Mouse (Mus musculus): ENCODE measurements around the gene Vmn1r46. TPM values are rescaled to one million over a fixed set of nuclear protein-coding genes. Genes with fewer than 3 reads are reported as not detected.
"Not testable (repeated sequence)": the region's sequence is repeated elsewhere in the genome, so short reads cannot be mapped to it uniquely, and the experiment has no call there.

Vmn1r46 gene
- total RNA-seq (2014; fragmentation: Nextera tagmentation) = not detected in 2 replicates
- not detected in 2 replicates for total RNA-seq (2017)

GRCm38 (mm10) chr6:89969013-89969412 lies at the start of gene Vmn1r46:
TSS of gene Vmn1r46 (plus strand) at chr6:89969313.
- no peak for ATAC-seq (replicated peaks; ENCODE audit: poor library complexity, severe bottlenecking)

GRCm38 (mm10) chr6:89940498-89940897 lies 28.6 kb upstream of the Vmn1r46 start, which contains the start of gene Vmn1r45:
TSS of gene Vmn1r45 (minus strand) at chr6:89940598.
- not testable (repeated sequence) for ATAC-seq (replicated peaks; ENCODE audit: poor library complexity, severe bottlenecking)

DNA sequence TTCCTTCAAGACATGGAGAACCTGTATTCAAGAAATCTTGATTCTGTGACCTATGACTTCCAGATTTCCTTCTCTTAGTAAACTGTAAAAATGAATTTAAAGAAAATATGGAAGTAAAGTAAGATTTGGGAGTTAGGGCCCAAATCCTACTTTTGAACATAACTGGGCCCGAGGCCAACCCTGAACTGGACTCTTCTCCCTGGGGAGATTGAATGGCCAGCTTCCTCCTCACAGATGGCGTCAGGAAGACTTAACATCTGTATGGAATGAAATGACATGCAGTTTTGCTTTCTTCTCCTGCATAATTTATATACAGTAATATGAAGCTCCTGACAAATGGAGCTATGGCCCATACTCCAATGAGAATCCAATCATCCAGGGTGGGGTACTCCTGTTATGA lies 28.2 kb upstream of the Vmn1r46 start:
- no peak for ATAC-seq (replicated peaks; ENCODE audit: poor library complexity, severe bottlenecking)

DNA sequence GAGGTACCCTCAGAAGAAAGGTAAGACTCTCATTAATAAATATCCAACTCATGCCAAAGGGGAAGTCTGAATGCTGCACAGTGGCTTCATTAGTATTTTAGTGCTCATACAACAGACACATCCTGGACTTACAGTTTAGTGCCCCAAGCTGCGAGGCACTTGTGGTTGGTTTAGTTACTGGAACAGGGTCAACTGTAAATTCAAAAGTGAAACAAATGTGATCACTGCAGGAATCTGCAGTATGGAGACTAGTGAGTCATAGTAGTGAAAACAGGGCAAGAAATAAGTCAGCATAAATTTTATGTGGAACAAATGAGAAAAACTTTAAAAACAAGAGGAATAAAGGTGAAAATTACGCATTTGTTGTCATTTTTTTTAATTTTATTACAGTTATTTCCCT lies 15.6 kb upstream of the Vmn1r46 start:
- ATAC-seq (replicated peaks; ENCODE audit: poor library complexity, severe bottlenecking) = no peak

- no peak for ATAC-seq (replicated peaks; ENCODE audit: poor library complexity, severe bottlenecking)
Observed at GRCm38 (mm10) chr6:89966341-89966740, 2.8 kb upstream of the Vmn1r46 start.

GRCm38 (mm10) chr6:89985989-89986388 lies 16.9 kb downstream of the Vmn1r46 start:
- no peak for ATAC-seq (replicated peaks; ENCODE audit: poor library complexity, severe bottlenecking)

DNA sequence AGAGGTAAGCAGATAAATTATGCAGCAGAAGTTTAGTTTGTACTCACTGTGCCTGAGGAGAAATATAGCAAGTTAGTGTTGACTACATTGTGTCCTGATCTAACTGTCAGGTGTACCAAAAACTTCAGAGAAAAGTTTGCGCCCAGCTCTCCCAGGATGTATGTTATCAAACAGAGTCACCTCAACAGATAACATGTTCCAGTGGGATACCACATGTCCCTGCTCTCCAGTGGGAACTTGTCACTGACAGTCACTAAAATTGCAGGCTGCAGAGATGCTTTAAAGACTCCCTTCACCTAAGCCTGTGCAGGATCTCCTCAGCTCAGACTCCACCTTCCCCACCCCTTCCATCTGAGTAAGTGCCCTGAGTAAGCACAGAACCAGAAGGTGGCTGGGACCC lies 46.7 kb downstream of the Vmn1r46 start, which contains the start of gene Vmn1r47:
Gene Vmn1r47 (plus strand): TSS at position 301 of the 400 bp plus-strand sequence.
- ATAC-seq (replicated peaks; ENCODE audit: poor library complexity, severe bottlenecking) = not testable (repeated sequence)

Other genes with a start within 250 kb of the Vmn1r46 start
- not detected in 2 replicates for gene Vmn1r41, start 228.5 kb upstream of the Vmn1r46 start, total RNA-seq (2014; fragmentation: Nextera tagmentation)
- gene Vmn1r41, start 228.5 kb upstream of the Vmn1r46 start, total RNA-seq (2017) = not detected in 2 replicates
- gene Vmn1r42, start 92.9 kb upstream of the Vmn1r46 start, total RNA-seq (2014; fragmentation: Nextera tagmentation) = not detected in 2 replicates
- gene Vmn1r42, start 92.9 kb upstream of the Vmn1r46 start, total RNA-seq (2017) = not detected in 2 replicates
- gene Vmn1r43, start 92.9 kb upstream of the Vmn1r46 start, total RNA-seq (2014; fragmentation: Nextera tagmentation) = not detected in 2 replicates
- gene Vmn1r43, start 92.9 kb upstream of the Vmn1r46 start, total RNA-seq (2017) = not detected in 2 replicates
- not detected in 2 replicates for gene Vmn1r44, start 85.7 kb upstream of the Vmn1r46 start, total RNA-seq (2014; fragmentation: Nextera tagmentation)
- gene Vmn1r44, start 85.7 kb upstream of the Vmn1r46 start, total RNA-seq (2017) = not detected in 2 replicates
- gene Vmn1r45, start 28.7 kb upstream of the Vmn1r46 start, total RNA-seq (2014; fragmentation: Nextera tagmentation) = not detected in 2 replicates
- not detected in 2 replicates for gene Vmn1r45, start 28.7 kb upstream of the Vmn1r46 start, total RNA-seq (2017)
- gene Vmn1r47, start 46.8 kb downstream of the Vmn1r46 start, total RNA-seq (2014; fragmentation: Nextera tagmentation) = not detected in 2 replicates
- not detected in 2 replicates for gene Vmn1r47, start 46.8 kb downstream of the Vmn1r46 start, total RNA-seq (2017)
- not detected in 2 replicates for gene Vmn1r48, start 67.5 kb downstream of the Vmn1r46 start, total RNA-seq (2014; fragmentation: Nextera tagmentation)
- gene Vmn1r48, start 67.5 kb downstream of the Vmn1r46 start, total RNA-seq (2017) = not detected in 2 replicates
- gene Vmn1r49, start 109.2 kb downstream of the Vmn1r46 start, total RNA-seq (2014; fragmentation: Nextera tagmentation) = not detected in 2 replicates
- not detected in 2 replicates for gene Vmn1r49, start 109.2 kb downstream of the Vmn1r46 start, total RNA-seq (2017)
- not detected in 2 replicates for gene Vmn1r50, start 132.1 kb downstream of the Vmn1r46 start, total RNA-seq (2014; fragmentation: Nextera tagmentation)
- gene Vmn1r50, start 132.1 kb downstream of the Vmn1r46 start, total RNA-seq (2017) = not detected in 2 replicates
- gene Vmn1r51, start 153.3 kb downstream of the Vmn1r46 start, total RNA-seq (2014; fragmentation: Nextera tagmentation) = not detected in 2 replicates
- gene Vmn1r51, start 153.3 kb downstream of the Vmn1r46 start, total RNA-seq (2017) = not detected in 2 replicates
- not detected in 2 replicates for gene Vmn1r52, start 205.5 kb downstream of the Vmn1r46 start, total RNA-seq (2014; fragmentation: Nextera tagmentation)
- gene Vmn1r52, start 205.5 kb downstream of the Vmn1r46 start, total RNA-seq (2017) = not detected in 2 replicates
- gene V1ra8, start 233.5 kb downstream of the Vmn1r46 start, total RNA-seq (2014; fragmentation: Nextera tagmentation) = not detected in 2 replicates
- not detected in 2 replicates for gene V1ra8, start 233.5 kb downstream of the Vmn1r46 start, total RNA-seq (2017)